Mouse (Mus musculus): ENCODE measurements around the gene Cd2ap. TPM values are rescaled to one million over a fixed set of nuclear protein-coding genes. Genes with fewer than 3 reads are reported as not detected.

Gene Cd2ap
- total RNA-seq, 1 experiment from 2014 or later, result 73.3 TPM

Other genes with a start within 250 kb of the Cd2ap start
- gene Adgrf4, start 184.4 kb downstream of the Cd2ap start, total RNA-seq (2017), result 0.29 TPM in 1 of 3 replicates, not detected in the others
- gene Adgrf2, start 134.5 kb downstream of the Cd2ap start, total RNA-seq (2017), result not detected in 3 replicates
- gene Tnfrsf21, start 139.9 kb upstream of the Cd2ap start, total RNA-seq (2017), result 55.9 to 74.6 TPM (median 67.4 TPM) in 3 replicates